Mouse (Mus musculus): ENCODE measurements around the gene Osbpl3.

- no peak for TF ChIP-seq CTCF (IDR thresholded peaks at IDR 0.05; ENCODE audit: low read depth, low read length)
- TF ChIP-seq GATA1 (IDR thresholded peaks at IDR 0.05; ENCODE audit: borderline replicate concordance, low read length), result no peak
- TF ChIP-seq TAL1 (conservative IDR thresholded peaks at IDR 0.05; ENCODE audit: low read depth, low read length), result no peak
- no peak for TF ChIP-seq GATA2 (IDR thresholded peaks at IDR 0.05; ENCODE audit: borderline replicate concordance, low read depth, low read length)
- TF ChIP-seq POLR2AphosphoS5 (IDR thresholded peaks at IDR 0.05; ENCODE audit: insufficient replicate concordance, low read depth, low read length), result no peak
These were observed 126.6 kb downstream of the Osbpl3 start for GRCm38 (mm10) chr6:50329380-50329779.
